Mouse (Mus musculus) G1E (cell line): ENCODE measurements around the gene Rd3. TPM values are rescaled to one million over a fixed set of nuclear protein-coding genes. Genes with fewer than 3 reads are reported as not detected.

Experiments used
- ATAC-seq: 2 replicates; pipeline ENCODE4 v1.8.0; 2016; ENCODE audit warnings: mild to moderate bottlenecking; ENCODE audit not compliant: insufficient number of reproducible peaks, poor library complexity, low FRiP score, severe bottlenecking; ENCODE audit errors: extremely low read depth
- DNase-seq: peaks from one replicate; pipeline ENCODE4 v3.0.0; 2012; ENCODE audit warnings: low spot score
- H3K27me3 ChIP-seq: 2 replicates; pipeline ENCODE4 v1.6.1; 2012; ENCODE audit warnings: mild to moderate bottlenecking, low read length, inconsistent platforms; ENCODE audit not compliant: insufficient read depth
- H3K36me3 ChIP-seq: replicated peaks from 2 replicates; pipeline ENCODE3; 2012; ENCODE audit warnings: mild to moderate bottlenecking, inconsistent platforms
- H3K4me1 ChIP-seq: 2 replicates; pipeline ENCODE4 v1.6.1; 2012; ENCODE audit warnings: low read depth, low read length, inconsistent platforms, mixed read lengths; ENCODE audit not compliant: insufficient read depth
- H3K4me3 ChIP-seq: 2 replicates; pipeline ENCODE4 v1.5.1; 2012; ENCODE audit warnings: low read depth, mild to moderate bottlenecking, inconsistent platforms, low read length, moderate library complexity, mixed read lengths
- H3K9me3 ChIP-seq: replicated peaks from 2 replicates; pipeline ENCODE4 v1.6.1; 2012; ENCODE audit warnings: inconsistent platforms
- CTCF ChIP-seq: IDR thresholded peaks from 2 replicates; pipeline ENCODE4 v1.5.1; 2012; ENCODE audit warnings: low read depth, low read length, inconsistent platforms, mixed read lengths
- GATA1 ChIP-seq: IDR thresholded peaks from 2 replicates; pipeline ENCODE4 v1.6.1; 2012; ENCODE audit warnings: borderline replicate concordance, low read length, inconsistent platforms, mixed read lengths
- GATA2 ChIP-seq: IDR thresholded peaks from 2 replicates; pipeline ENCODE4 v1.6.1; 2012; ENCODE audit warnings: low read depth, low read length, inconsistent platforms, borderline replicate concordance
- POLR2AphosphoS5 ChIP-seq: IDR thresholded peaks from 2 replicates; pipeline ENCODE4 v1.6.1; 2012; ENCODE audit warnings: low read depth, low read length, inconsistent platforms; ENCODE audit not compliant: insufficient replicate concordance
- TAL1 ChIP-seq: conservative IDR thresholded peaks from 2 replicates; pipeline ENCODE4 v1.6.1; 2012; ENCODE audit warnings: low read depth, low read length, inconsistent platforms, mixed read lengths
- polyA plus RNA-seq: library from polyadenylated mRNA; stranded (reverse); fragments of >175 nt; gene quantifications from 2 replicates; pipeline ENCODE4 v1.2.3, GENCODE M21; 2012
- total RNA-seq, 2 experiments: library from RNA; stranded (forward) in 1 of 2; stranded (reverse) in 1 of 2; fragments of 200-1000 nt in 1 of 2; fragments of >200 nt in 1 of 2; fragmentation: Nextera tagmentation in 1 of 2; gene quantifications; 2 replicates each; pipeline ENCODE4 v1.2.3; 2014 to 2017

Rd3 gene
- total and polyA plus RNA-seq, 3 experiments = not detected

GRCm38 (mm10) chr1:191932986-191933632 is 44.1 kb upstream of the Rd3 start:
- peaks cover 51% of the 10 kb centered on the region for H3K27me3 ChIP-seq
- no peaks in the 10 kb centered on the region for H3K36me3 ChIP-seq
- H3K4me3 ChIP-seq = no peak overlapping the region
- ATAC-seq (no peak), DNase-seq (no peak)
- no peaks in the 10 kb centered on the region for H3K9me3 ChIP-seq
- H3K4me1 ChIP-seq = no peaks in the 10 kb centered on the region
- TF ChIP-seq GATA1 (no peak), CTCF (no peak), GATA2 (no peak), POLR2AphosphoS5 (no peak), TAL1 (no peak)

- Histone ChIP-seq H3K27me3 (peaks cover 49% of the 10 kb centered on the region), H3K36me3 (no peaks in the 10 kb centered on the region), H3K9me3 (no peaks in the 10 kb centered on the region), H3K4me3 (no peak overlapping the region), H3K4me1 (peaks cover 8% of the 10 kb centered on the region)
- no peak for TF ChIP-seq GATA2
- TF ChIP-seq CTCF = no peak
- TF ChIP-seq GATA1 = no peak
- TF ChIP-seq POLR2AphosphoS5 = no peak
- no peak for TF ChIP-seq TAL1
- ATAC-seq (no peak), DNase-seq (no peak)
These were observed 33.5 kb upstream of the Rd3 start for GRCm38 (mm10) chr1:191943638-191944037.

GRCm38 (mm10) chr1:191945341-191945740 is 31.8 kb upstream of the Rd3 start:
- no peak for ATAC-seq
- H3K4me1 ChIP-seq = peaks cover 8% of the 10 kb centered on the region
- TF ChIP-seq CTCF (no peak), TAL1 (no peak), GATA2 (no peak), POLR2AphosphoS5 (no peak), GATA1 (no peak)
- DNase-seq = no peak
- H3K27me3 ChIP-seq = peaks cover 54% of the 10 kb centered on the region
- H3K36me3 ChIP-seq = no peaks in the 10 kb centered on the region
- H3K9me3 ChIP-seq = no peaks in the 10 kb centered on the region
- no peak overlapping the region for H3K4me3 ChIP-seq

- TF ChIP-seq GATA1 = no peak
- no peak for TF ChIP-seq TAL1
- no peak for TF ChIP-seq CTCF
- TF ChIP-seq POLR2AphosphoS5 = no peak
- TF ChIP-seq GATA2 = no peak
- H3K9me3 ChIP-seq = no peaks in the 10 kb centered on the region
- DNase-seq (no peak), ATAC-seq (no peak)
- no peaks in the 10 kb centered on the region for H3K36me3 ChIP-seq
- H3K27me3 ChIP-seq = peaks cover 58% of the 10 kb centered on the region
- H3K4me1 ChIP-seq = peaks cover 8% of the 10 kb centered on the region
- no peak overlapping the region for H3K4me3 ChIP-seq
These were observed 31.4 kb upstream of the Rd3 start for GRCm38 (mm10) chr1:191945756-191946155.

- Histone ChIP-seq H3K9me3 (no peaks in the 10 kb centered on the region), H3K36me3 (no peaks in the 10 kb centered on the region), H3K4me3 (no peak overlapping the region; the same call in 1 of the 2 replicates), H3K27me3 (peaks cover 58% of the 10 kb centered on the region), H3K4me1 (peaks cover 8% of the 10 kb centered on the region)
- DNase-seq (no peak), ATAC-seq (no peak)
- TF ChIP-seq TAL1 (no peak), POLR2AphosphoS5 (no peak), GATA1 (no peak), CTCF (no peak), GATA2 (no peak)
These were observed 30.9 kb upstream of the Rd3 start for GRCm38 (mm10) chr1:191946261-191946660.

GRCm38 (mm10) chr1:191946835-191947234 is 30.3 kb upstream of the Rd3 start:
- DNase-seq = no peak
- H3K36me3 ChIP-seq = no peaks in the 10 kb centered on the region
- no peak for ATAC-seq
- H3K27me3 ChIP-seq = peaks cover 58% of the 10 kb centered on the region
- H3K9me3 ChIP-seq = no peaks in the 10 kb centered on the region
- H3K4me3 ChIP-seq = no peak overlapping the region
- H3K4me1 ChIP-seq = peaks cover 8% of the 10 kb centered on the region
- TF ChIP-seq POLR2AphosphoS5 = no peak
- no peak for TF ChIP-seq TAL1
- TF ChIP-seq GATA1 = no peak
- TF ChIP-seq CTCF = no peak
- TF ChIP-seq GATA2 = no peak
